Mouse (Mus musculus) kidney, postnatal 0 days (tissue): ENCODE results near the gene Tmbim6. TPM values are rescaled to one million over a fixed set of nuclear protein-coding genes. Genes with fewer than 3 reads are reported as not detected.

Experiments used
- ATAC-seq: fragments of 200-750 bp; cut with Nextera tagmentation; replicated peaks from 2 replicates; pipeline ENCODE4 v1.8.0; 2017; ENCODE audit warnings: low read depth, moderate number of reproducible peaks, moderate TSS enrichment, moderate library complexity; ENCODE audit not compliant: low FRiP score
- DNase-seq: peaks from one replicate; pipeline ENCODE4 v3.0.0-alpha.2; 2016; ENCODE audit warnings: low spot score
- H3K27ac ChIP-seq: fragments of 300-500 bp; sonication (generic); 2 replicates; pipeline ENCODE4 v1.5.1; 2014; ENCODE audit warnings: mild to moderate bottlenecking
- H3K27me3 ChIP-seq: fragments of 300-500 bp; sonication (generic); 2 replicates; pipeline ENCODE4 v1.6.1; 2014; ENCODE audit warnings: low read length, mixed read lengths; ENCODE audit not compliant: insufficient read depth
- H3K36me3 ChIP-seq: fragments of 300-500 bp; sonication (generic); 2 replicates; pipeline ENCODE4 v1.6.1; 2014; ENCODE audit warnings: low read length, mixed read lengths; ENCODE audit not compliant: insufficient read depth
- H3K4me1 ChIP-seq: fragments of 300-500 bp; sonication (generic); replicated peaks from 2 replicates; pipeline ENCODE4 v1.6.1; 2014; ENCODE audit warnings: antibody characterized with exemption, low read length, mixed read lengths; ENCODE audit not compliant: insufficient read depth
- H3K4me2 ChIP-seq: fragments of 300-500 bp; sonication (generic); 2 replicates; pipeline ENCODE4 v1.6.1; 2014; ENCODE audit warnings: mild to moderate bottlenecking, low read length, moderate library complexity, mixed read lengths
- H3K4me3 ChIP-seq: fragments of 300-500 bp; sonication (generic); replicated peaks from 2 replicates; pipeline ENCODE4 v1.5.1; 2014; ENCODE audit warnings: low read depth, low read length
- H3K9ac ChIP-seq: fragments of 300-500 bp; sonication (generic); 2 replicates; pipeline ENCODE4 v1.6.1; 2014; ENCODE audit warnings: low read depth, low read length
- H3K9me3 ChIP-seq: fragments of 300-500 bp; sonication (generic); replicated peaks from 2 replicates; pipeline ENCODE4 v1.6.1; 2016; ENCODE audit warnings: low read length, inconsistent platforms, mixed read lengths
- CTCF ChIP-seq: IDR thresholded peaks from 2 replicates; pipeline ENCODE4 v1.5.1; 2016; ENCODE audit warnings: antibody characterized with exemption, low read depth, mild to moderate bottlenecking, moderate library complexity
- WGBS: fragments of 180-500 bp; shearing (Covaris S2); extraction: QIAGEN DNeasy Blood & Tissue Kit; methylation state at CpG from one replicate; pipeline ENCODE4 v1.1.7; 2014; 5-methylcytosine and 5-hydroxymethylcytosine counted together
- polyA plus RNA-seq: library from polyadenylated mRNA; unstranded; fragments of >200 nt; fragmentation: Nextera tagmentation; extraction: Ambion mirVana; gene quantifications from 2 replicates; pipeline ENCODE4 v1.2.1, GENCODE M21; 2015

The Tmbim6 gene
- polyA plus RNA-seq: 774 and 842 TPM in 2 replicates

DNA sequence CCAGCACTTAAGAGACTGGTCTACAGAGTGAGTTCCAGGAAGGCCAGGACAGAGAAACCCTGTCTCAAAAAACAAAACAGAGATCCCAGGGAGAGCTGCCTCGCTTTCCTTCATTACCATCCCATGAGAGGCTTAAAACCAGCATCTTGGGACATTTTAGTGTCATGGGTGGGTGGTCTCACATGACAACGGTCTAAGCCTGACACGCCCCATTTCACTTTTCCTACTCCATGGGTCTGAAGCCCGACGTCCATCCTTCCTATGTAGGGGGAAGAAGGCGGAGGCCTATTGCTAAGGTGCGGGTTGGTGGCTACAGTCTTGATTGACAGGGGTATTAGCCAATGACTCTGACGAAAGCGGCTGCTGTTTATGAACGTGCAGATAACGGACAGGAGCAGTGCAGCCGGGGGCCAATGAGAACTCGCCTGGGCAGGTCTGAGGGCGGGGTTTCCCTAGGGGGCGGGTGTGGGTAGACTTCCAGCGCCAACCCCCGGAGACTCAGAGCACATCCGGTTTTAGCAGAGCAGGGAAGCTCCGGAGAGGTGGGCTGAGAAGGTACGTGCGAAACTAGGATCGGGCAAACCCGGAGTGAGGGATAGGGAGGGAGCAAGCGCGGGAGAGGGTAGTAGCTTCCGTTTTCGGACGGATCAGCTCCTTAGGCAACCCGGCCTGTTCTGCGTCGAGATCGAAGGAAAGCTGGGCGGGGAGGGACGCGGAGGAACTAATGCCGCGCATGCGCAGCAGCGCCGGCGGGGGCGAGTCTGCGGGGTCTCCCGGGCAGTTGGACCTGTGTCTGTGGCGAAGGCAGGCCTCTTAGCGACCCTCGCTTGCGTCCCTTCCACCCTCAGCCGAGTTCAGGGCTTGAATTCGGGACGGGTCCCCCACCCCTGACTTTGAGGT, at the start of gene Tmbim6:
Gene Tmbim6 (plus strand): TSS at position 397 of the 900 bp plus-strand sequence.
- peak within 1 kb of the TSS; percentile 92 for H3K4me3 ChIP-seq
- peak; percentile 99 for ATAC-seq
- peak; percentile 10; the same call in 1 of the 2 replicates for TF ChIP-seq CTCF
- H3K4me1 ChIP-seq: peaks cover 29% of the 10 kb centered on the region
- H3K27ac ChIP-seq: peak within 1 kb of the TSS; percentile 99
- peak within 1 kb of the TSS; percentile 78 for H3K4me2 ChIP-seq
- peak within 1 kb of the TSS; percentile 97 for H3K9ac ChIP-seq
- DNase-seq: peak; percentile 100
- H3K36me3 ChIP-seq: no peaks in the 10 kb centered on the region
- no peaks in the 10 kb centered on the region for H3K9me3 ChIP-seq
- WGBS: under 1% methylated on average over 51 of the region's 51 CpGs
- no peaks in the 10 kb centered on the region for H3K27me3 ChIP-seq

DNA sequence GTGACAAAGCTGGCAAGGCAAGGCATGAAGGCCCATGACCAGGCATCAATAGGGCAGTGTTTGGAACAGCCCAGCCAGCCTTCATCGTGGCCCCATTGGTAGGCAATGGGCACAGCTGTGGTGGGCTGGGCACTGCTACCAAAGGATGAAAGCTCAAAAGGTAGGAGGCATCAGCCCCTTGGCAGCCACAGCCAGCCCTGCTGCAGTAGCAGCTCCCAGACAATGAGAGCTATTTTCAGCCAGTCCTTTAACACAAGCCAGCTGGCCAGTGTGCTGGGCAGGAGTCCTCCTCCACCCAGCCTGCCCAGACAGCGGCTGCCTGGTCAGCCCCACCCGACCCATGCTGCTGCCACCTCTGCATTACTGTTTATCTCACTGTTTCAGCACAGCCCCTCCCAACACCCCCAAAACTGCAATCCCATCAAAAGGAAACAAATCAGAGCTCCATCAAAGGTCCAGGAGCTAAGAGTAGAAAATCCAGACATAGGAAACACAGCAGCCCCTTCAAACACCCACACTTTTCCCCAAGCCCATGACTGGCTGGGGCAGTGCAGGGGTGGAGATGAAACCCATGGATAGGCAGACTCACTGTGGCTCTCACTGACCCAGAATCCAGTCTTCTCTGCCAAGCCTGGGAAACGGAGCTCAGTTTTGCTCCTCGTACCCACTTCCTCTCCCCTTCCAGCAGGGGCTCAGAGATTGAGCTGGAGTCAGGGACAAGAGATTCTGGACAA, 49.1 kb upstream of the Tmbim6 start:
- H3K36me3 ChIP-seq: no peaks in the 10 kb centered on the region
- no peak for TF ChIP-seq CTCF
- H3K4me1 ChIP-seq: peaks cover 47% of the 10 kb centered on the region
- H3K4me2 ChIP-seq: peak overlapping the region; percentile 7; the same call in 1 of the 2 replicates
- DNase-seq (peak; percentile 52), ATAC-seq (no peak)
- H3K27ac ChIP-seq: peak overlapping the region; percentile 77
- no peak overlapping the region for H3K9ac ChIP-seq
- no peak overlapping the region for H3K4me3 ChIP-seq
- H3K27me3 ChIP-seq: no peaks in the 10 kb centered on the region
- no peaks in the 10 kb centered on the region for H3K9me3 ChIP-seq
- 24% methylated on average over 5 of the region's 5 CpGs for whole genome bisulfite sequencing

- Histone ChIP-seq H3K36me3 (no peaks in the 10 kb centered on the region), H3K4me1 (peaks cover 41% of the 10 kb centered on the region), H3K4me2 (peak overlapping the region; percentile 7; the same call in 1 of the 2 replicates), H3K9me3 (no peaks in the 10 kb centered on the region), H3K27me3 (no peaks in the 10 kb centered on the region), H3K9ac (no peak overlapping the region), H3K27ac (peak overlapping the region; percentile 77), H3K4me3 (no peak overlapping the region)
- DNase-seq (no peak), ATAC-seq (no peak)
- TF ChIP-seq CTCF: no peak
- 55% methylated on average over 8 of the region's 8 CpGs for whole genome bisulfite sequencing
These were observed 48.4 kb upstream of the Tmbim6 start for GRCm38 (mm10) chr15:99344148-99344870.

GRCm38 (mm10) chr15:99344961-99345360, 47.7 kb upstream of the Tmbim6 start:
- Histone ChIP-seq H3K27me3 (no peaks in the 10 kb centered on the region), H3K9ac (no peak overlapping the region), H3K36me3 (no peaks in the 10 kb centered on the region), H3K4me3 (no peak overlapping the region), H3K9me3 (no peaks in the 10 kb centered on the region), H3K4me1 (peaks cover 35% of the 10 kb centered on the region), H3K4me2 (no peak overlapping the region), H3K27ac (no peak overlapping the region)
- TF ChIP-seq CTCF: no peak
- WGBS: 43% methylated on average over 4 of the region's 4 CpGs
- DNase-seq: no peak
- no peak for ATAC-seq

- Histone ChIP-seq H3K27me3 (no peaks in the 10 kb centered on the region), H3K9ac (no peak overlapping the region), H3K4me1 (no peaks in the 10 kb centered on the region), H3K4me3 (no peak overlapping the region), H3K4me2 (no peak overlapping the region), H3K27ac (no peak overlapping the region), H3K36me3 (no peaks in the 10 kb centered on the region), H3K9me3 (no peaks in the 10 kb centered on the region)
- TF ChIP-seq CTCF: no peak
- 55% methylated on average over 6 of the region's 6 CpGs for WGBS
- ATAC-seq: no peak
- no peak for DNase-seq
These were observed 41.1 kb upstream of the Tmbim6 start for GRCm38 (mm10) chr15:99351610-99352009.

GRCm38 (mm10) chr15:99352306-99352705, 40.4 kb upstream of the Tmbim6 start:
- WGBS: 66% methylated on average over 5 of the region's 5 CpGs
- H3K9me3 ChIP-seq: no peaks in the 10 kb centered on the region
- H3K4me2 ChIP-seq: no peak overlapping the region
- ATAC-seq: no peak
- H3K4me3 ChIP-seq: no peak overlapping the region
- no peaks in the 10 kb centered on the region for H3K4me1 ChIP-seq
- TF ChIP-seq CTCF: no peak
- H3K9ac ChIP-seq: no peak overlapping the region
- no peaks in the 10 kb centered on the region for H3K27me3 ChIP-seq
- DNase-seq: no peak
- no peak overlapping the region for H3K27ac ChIP-seq
- H3K36me3 ChIP-seq: no peaks in the 10 kb centered on the region
